Mouse (Mus musculus): ENCODE measurements at regions not wholly inside any gene's neighbourhood (a gene's known extent, or its start where the extent isn't known, plus 50 kb on each side); places are given as distances from the start of the nearest gene placed in this dataset.

DNA sequence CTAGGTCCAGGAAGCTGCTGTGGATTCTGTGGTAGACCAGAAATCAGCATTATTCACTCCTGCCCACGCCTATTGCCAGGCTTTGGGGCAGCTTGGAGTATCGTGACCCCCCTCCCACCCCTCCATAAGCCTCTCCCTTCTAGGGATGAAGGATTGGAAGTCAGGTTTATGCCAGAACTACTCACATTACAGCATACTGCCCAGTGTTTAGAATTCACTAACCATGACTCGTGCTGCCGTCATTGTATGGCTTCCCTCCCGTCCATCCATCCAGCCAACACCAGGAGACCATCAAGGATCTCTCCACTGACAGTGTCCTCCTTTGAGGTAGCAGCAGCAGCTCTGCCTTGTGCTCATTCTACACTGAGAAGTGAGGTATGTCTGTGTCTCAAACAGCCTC lies 62.4 kb upstream of the Ret start:
- ATAC-seq (ENCODE audit: low FRiP score, low TSS enrichment): no peak
- H3K27ac ChIP-seq (ENCODE audit: low read depth, low read length): no peak overlapping the region
- 52% methylated on average over 5 of the region's 5 CpGs for WGBS

DNA sequence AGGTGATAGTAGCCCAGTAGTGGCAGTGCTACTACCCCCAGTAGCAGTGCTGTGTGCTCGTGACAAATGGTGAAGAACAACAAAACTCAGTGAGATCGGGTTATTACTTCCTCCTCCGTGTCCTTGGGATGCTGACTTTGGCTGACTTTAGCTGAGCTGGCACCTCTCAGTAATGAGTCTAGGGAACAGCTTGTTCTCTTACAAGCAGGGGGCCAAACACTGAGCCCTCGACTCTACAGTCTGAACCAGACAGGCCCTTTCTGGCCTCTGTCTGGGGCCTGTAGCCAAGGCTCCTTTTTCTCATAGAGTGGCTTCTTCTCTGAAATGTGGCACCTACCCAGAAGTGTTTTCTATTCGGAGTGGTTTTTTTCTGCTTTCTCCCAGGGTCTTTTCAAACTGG lies 57.4 kb upstream of the Ret start:
- Histone ChIP-seq H3K36me3 (ENCODE audit: control insufficient read depth, insufficient read depth, low read length) (no peaks in the 10 kb centered on the region), H3K4me2 (replicated peaks; ENCODE audit: low read depth, low read length) (no peak overlapping the region), H3K9me3 (ENCODE audit: control insufficient read depth, low read length) (no peaks in the 10 kb centered on the region), H3K27ac (ENCODE audit: low read depth, low read length) (no peak overlapping the region), H3K9ac (ENCODE audit: low read depth, low read length) (no peak overlapping the region), H3K4me1 (ENCODE audit: control insufficient read depth, insufficient read depth, low read length) (0 out of 2 replicates have a peak, but pooled peaks cover 3% of the 10 kb centered on the region), H3K27me3 (ENCODE audit: control insufficient read depth, insufficient read depth, low read length) (no peaks in the 10 kb centered on the region), H3K4me3 (ENCODE audit: low read length) (no peak overlapping the region)
- 44% methylated on average over 5 of the region's 5 CpGs for WGBS
- ATAC-seq (ENCODE audit: low FRiP score, low TSS enrichment): no peak

More for the DNA sequence above, 62.4 kb upstream of the Ret start:
- H3K4me1 ChIP-seq (ENCODE audit: control insufficient read depth, insufficient read depth, low read length): 0 out of 2 replicates have a peak, but pooled peaks cover 4% of the 10 kb centered on the region
- H3K36me3 ChIP-seq (ENCODE audit: control insufficient read depth, insufficient read depth, low read length): no peaks in the 10 kb centered on the region
- no peak overlapping the region for H3K9ac ChIP-seq (ENCODE audit: low read depth, low read length)
- no peak overlapping the region for H3K4me3 ChIP-seq (ENCODE audit: low read length)
- no peaks in the 10 kb centered on the region for H3K9me3 ChIP-seq (ENCODE audit: control insufficient read depth, low read length)
- no peak overlapping the region for H3K4me2 ChIP-seq (replicated peaks; ENCODE audit: low read depth, low read length)
- no peaks in the 10 kb centered on the region for H3K27me3 ChIP-seq (ENCODE audit: control insufficient read depth, insufficient read depth, low read length)

DNA sequence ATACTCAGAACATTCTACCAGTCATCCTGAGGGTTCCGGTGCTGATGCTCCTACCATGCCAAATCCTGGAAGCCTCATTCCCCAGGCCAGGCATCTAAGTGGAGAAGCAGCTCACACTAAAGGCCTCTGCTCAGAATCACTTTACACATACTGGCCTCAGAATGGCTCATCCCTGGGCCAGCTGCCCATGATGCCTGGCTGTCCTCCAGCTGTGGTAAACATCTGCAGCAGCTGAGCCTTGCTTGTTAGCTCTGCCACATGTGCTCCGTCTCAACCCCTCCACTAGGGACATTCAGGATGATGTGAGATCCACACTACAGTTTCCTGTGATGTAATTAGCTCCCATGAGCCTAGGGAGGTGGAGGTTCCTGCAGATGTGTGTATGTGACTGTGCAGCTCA lies 55.2 kb upstream of the Ret start:
- ATAC-seq (ENCODE audit: low FRiP score, low TSS enrichment): no peak

GRCm38 (mm10) chr6:118251131-118251530 lies 53.6 kb upstream of the Ret start:
- WGBS: 73% methylated on average over 1 of the region's 1 CpGs
- no peak overlapping the region for H3K27ac ChIP-seq (ENCODE audit: low read depth, low read length)
- H3K4me1 ChIP-seq (ENCODE audit: control insufficient read depth, insufficient read depth, low read length): 0 out of 2 replicates have a peak, but pooled peaks cover 3% of the 10 kb centered on the region
- no peaks in the 10 kb centered on the region for H3K9me3 ChIP-seq (ENCODE audit: control insufficient read depth, low read length)
- H3K27me3 ChIP-seq (ENCODE audit: control insufficient read depth, insufficient read depth, low read length): no peaks in the 10 kb centered on the region
- H3K36me3 ChIP-seq (ENCODE audit: control insufficient read depth, insufficient read depth, low read length): no peaks in the 10 kb centered on the region
- H3K4me2 ChIP-seq (replicated peaks; ENCODE audit: low read depth, low read length): no peak overlapping the region
- no peak overlapping the region for H3K4me3 ChIP-seq (ENCODE audit: low read length)
- no peak overlapping the region for H3K9ac ChIP-seq (ENCODE audit: low read depth, low read length)
- no peak for ATAC-seq (ENCODE audit: low FRiP score, low TSS enrichment)

More for the DNA sequence above, 55.2 kb upstream of the Ret start:
- H3K36me3 ChIP-seq (ENCODE audit: control insufficient read depth, insufficient read depth, low read length): no peaks in the 10 kb centered on the region
- H3K9ac ChIP-seq (ENCODE audit: low read depth, low read length): no peak overlapping the region
- H3K9me3 ChIP-seq (ENCODE audit: control insufficient read depth, low read length): no peaks in the 10 kb centered on the region
- no peak overlapping the region for H3K4me2 ChIP-seq (replicated peaks; ENCODE audit: low read depth, low read length)
- 0 out of 2 replicates have a peak, but pooled peaks cover 3% of the 10 kb centered on the region for H3K4me1 ChIP-seq (ENCODE audit: control insufficient read depth, insufficient read depth, low read length)
- WGBS: 88% methylated on average over 2 of the region's 2 CpGs
- H3K27ac ChIP-seq (ENCODE audit: low read depth, low read length): no peak overlapping the region
- no peak overlapping the region for H3K4me3 ChIP-seq (ENCODE audit: low read length)
- no peaks in the 10 kb centered on the region for H3K27me3 ChIP-seq (ENCODE audit: control insufficient read depth, insufficient read depth, low read length)

DNA sequence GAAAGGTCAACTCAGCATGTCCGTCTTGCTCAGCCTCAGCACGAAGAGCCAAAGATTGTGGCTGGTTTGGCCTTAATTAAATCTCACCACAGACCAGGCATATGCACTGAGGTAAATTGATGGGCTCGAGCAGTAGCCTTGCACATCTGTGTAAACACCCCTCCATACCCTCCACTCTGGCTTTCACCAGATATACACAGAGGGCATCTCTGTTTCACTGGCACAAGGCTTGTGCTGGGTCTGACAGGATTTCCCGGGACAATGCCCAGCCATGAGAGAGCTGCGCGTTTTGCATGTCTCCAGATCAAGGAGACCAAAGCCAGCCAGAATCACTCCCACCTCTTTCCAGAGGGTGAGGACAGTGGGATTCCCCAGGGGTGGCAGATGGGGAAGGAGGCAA lies 52.5 kb upstream of the Ret start:
- no peak overlapping the region for H3K4me3 ChIP-seq (ENCODE audit: low read length)
- H3K27ac ChIP-seq (ENCODE audit: low read depth, low read length): no peak overlapping the region
- ATAC-seq (ENCODE audit: low FRiP score, low TSS enrichment): no peak
- no peaks in the 10 kb centered on the region for H3K36me3 ChIP-seq (ENCODE audit: control insufficient read depth, insufficient read depth, low read length)
- H3K4me2 ChIP-seq (replicated peaks; ENCODE audit: low read depth, low read length): no peak overlapping the region
- H3K9ac ChIP-seq (ENCODE audit: low read depth, low read length): no peak overlapping the region
- H3K4me1 ChIP-seq (ENCODE audit: control insufficient read depth, insufficient read depth, low read length): 0 out of 2 replicates have a peak, but pooled peaks cover 3% of the 10 kb centered on the region
- H3K27me3 ChIP-seq (ENCODE audit: control insufficient read depth, insufficient read depth, low read length): no peaks in the 10 kb centered on the region
- H3K9me3 ChIP-seq (ENCODE audit: control insufficient read depth, low read length): no peaks in the 10 kb centered on the region
- WGBS: 80% methylated on average over 6 of the region's 6 CpGs
